Mouse (Mus musculus) brain, embryonic 14.5 days (tissue): ENCODE data around the gene Ccdc173.

Experiments
- CTCF ChIP-seq: fragments of 200-500 bp; IDR thresholded peaks from 2 replicates; pipeline ENCODE4 v1.5.1; 2012; ENCODE audit warnings: inconsistent platforms, mild to moderate bottlenecking, moderate library complexity, borderline replicate concordance; ENCODE audit not compliant: insufficient read depth, insufficient read length; ENCODE audit errors: extremely low read depth
- POLR2A ChIP-seq: fragments of 200-500 bp; IDR thresholded peaks from 2 replicates; pipeline ENCODE4 v1.6.1; 2012; ENCODE audit warnings: mild to moderate bottlenecking, inconsistent platforms, borderline replicate concordance; ENCODE audit not compliant: poor library complexity, insufficient read depth, insufficient read length, severe bottlenecking; ENCODE audit errors: extremely low read depth

DNA sequence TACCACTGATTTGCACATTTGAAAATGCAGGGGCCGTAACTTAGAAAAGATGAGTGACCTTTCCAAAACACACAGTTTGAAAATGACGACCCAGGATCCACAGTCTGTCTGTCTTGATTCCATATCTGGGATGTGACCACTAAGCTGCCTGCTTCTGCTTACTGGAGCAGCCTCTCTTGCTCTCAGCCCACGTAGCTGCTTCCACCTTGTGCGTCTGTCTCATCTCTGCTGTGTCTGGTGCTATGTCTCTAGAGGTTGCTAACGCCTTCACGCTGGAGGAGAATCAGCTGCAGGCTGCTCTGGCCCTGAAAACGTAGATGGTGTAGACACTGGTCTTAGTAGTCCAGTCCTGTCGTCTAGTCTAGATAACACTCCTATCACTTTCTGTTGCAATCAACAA is 40.7 kb upstream of the Ccdc173 start:
- TF ChIP-seq CTCF = no peak
- no peak for TF ChIP-seq POLR2A
